Mouse (Mus musculus): Measurements from ENCODE around the gene Ppp4r2. TPM values are rescaled to one million over a fixed set of nuclear protein-coding genes. Genes with fewer than 3 reads are reported as not detected.

Ppp4r2 gene
- polyA plus RNA-seq, 1 experiment from 2014 or later: 26.6 TPM

DNA sequence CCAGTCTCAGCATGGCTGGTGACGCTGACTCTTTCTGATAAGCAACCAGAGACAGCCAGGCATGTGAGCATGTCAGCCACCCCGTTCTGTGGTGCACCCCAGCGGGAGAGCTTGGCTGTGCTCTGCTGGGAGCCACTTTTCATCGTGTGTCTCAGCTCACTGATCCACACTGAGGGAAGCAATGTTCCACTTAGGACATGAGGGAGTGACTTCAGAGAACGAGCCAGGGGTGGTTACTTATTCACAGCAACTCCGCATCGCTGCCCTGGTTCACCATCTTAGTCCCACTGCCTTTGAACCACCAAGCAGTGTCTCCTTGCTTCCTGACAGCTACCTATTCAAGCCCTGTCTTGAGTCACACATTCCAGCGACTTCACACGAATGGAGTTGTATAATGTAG is 53.6 kb downstream of the Ppp4r2 start:
- ATAC-seq (ENCODE audit: low FRiP score): no peak
- WGBS: 84% methylated on average over 9 of the region's 9 CpGs

DNA sequence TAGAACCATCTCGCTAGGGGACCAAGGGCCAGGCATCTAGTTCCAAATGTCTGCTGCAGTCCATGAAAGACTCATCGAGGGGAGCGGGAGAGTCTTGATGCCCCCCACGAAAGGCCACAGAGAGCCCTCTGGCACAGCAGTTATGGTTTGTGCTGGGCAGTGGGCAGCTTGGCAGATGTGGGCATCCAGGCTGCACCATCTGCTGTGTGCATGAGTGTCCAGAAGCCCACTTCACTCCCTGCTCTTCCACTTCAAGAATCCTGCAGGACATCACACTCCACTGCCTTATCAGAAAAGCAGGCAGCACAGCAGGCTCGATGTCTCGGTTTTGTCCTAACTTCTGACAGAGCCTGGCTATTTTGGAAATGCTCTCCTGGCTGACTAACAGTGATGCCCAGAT is 55.9 kb downstream of the Ppp4r2 start:
- Histone ChIP-seq H3K27ac (no peak overlapping the region), H3K9ac (no peak overlapping the region), H3K4me3 (replicated peaks; ENCODE audit: low read length) (no peak overlapping the region), H3K36me3 (replicated peaks; ENCODE audit: control insufficient read depth, insufficient read depth) (no peaks in the 10 kb centered on the region), H3K27me3 (ENCODE audit: control insufficient read depth, insufficient read depth, low read length) (no peaks in the 10 kb centered on the region), H3K9me3 (ENCODE audit: control insufficient read depth, low read length) (no peaks in the 10 kb centered on the region), H3K4me1 (replicated peaks; ENCODE audit: control insufficient read depth, insufficient read depth, low read length) (no peaks in the 10 kb centered on the region), H3K4me2 (replicated peaks) (no peak overlapping the region)
- DNase-seq (ENCODE audit: low spot score): no peak
- ATAC-seq (ENCODE audit: low FRiP score): no peak
- WGBS: 75% methylated on average over 6 of the region's 6 CpGs

More for the DNA sequence above, 53.6 kb downstream of the Ppp4r2 start:
- Histone ChIP-seq H3K4me3 (replicated peaks; ENCODE audit: low read length) (no peak overlapping the region), H3K4me2 (replicated peaks) (no peak overlapping the region), H3K9me3 (ENCODE audit: control insufficient read depth, low read length) (no peaks in the 10 kb centered on the region), H3K36me3 (replicated peaks; ENCODE audit: control insufficient read depth, insufficient read depth) (no peaks in the 10 kb centered on the region), H3K9ac (no peak overlapping the region), H3K27me3 (ENCODE audit: control insufficient read depth, insufficient read depth, low read length) (no peaks in the 10 kb centered on the region), H3K4me1 (replicated peaks; ENCODE audit: control insufficient read depth, insufficient read depth, low read length) (no peaks in the 10 kb centered on the region), H3K27ac (no peak overlapping the region)
- no peak for DNase-seq (ENCODE audit: low spot score)

DNA sequence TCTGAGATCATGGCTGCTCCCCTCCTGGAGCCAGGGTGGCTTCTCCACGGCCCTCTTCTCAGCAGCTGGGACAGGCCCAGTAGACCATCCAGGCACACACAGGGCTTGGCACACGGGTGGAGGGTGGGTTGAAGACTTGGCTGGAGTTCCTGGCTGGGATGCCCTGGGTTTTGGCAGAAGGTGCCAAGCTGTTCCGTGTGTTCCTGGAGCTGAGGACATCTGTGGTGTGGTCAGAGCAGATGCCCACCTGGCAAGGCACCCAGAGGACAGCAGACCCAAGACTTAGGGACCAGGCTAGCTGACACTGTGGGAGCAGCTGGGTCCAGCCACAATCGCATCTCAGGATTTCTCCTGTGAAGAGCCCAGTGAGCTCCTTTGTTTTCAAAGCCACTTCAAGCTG is 59.1 kb downstream of the Ppp4r2 start:
- DNase-seq (ENCODE audit: low spot score) (peak; percentile 29), ATAC-seq (ENCODE audit: low FRiP score) (peak; percentile 83)
- 67% methylated on average over 4 of the region's 4 CpGs for WGBS

DNA sequence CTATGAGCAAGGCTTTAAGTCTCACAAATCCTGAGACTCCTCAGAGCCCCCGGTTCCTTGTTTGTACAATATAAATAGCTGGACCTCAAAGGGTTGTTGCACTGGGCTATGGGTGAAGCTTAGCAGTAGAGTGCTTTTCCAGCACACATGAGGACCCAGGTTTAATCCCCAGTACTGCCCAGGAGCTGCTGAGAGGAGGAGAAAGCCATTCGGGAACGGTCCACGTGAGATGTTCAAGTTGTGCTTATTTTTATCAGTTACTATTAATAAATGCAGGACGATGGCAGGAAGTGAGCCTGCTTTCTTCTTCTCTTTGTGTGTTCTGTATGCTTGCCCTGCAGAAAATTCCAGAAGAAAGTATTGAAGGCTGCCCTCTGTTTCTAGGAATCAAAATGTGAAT is 59.7 kb downstream of the Ppp4r2 start:
- no peak for ATAC-seq (ENCODE audit: low FRiP score)
- Histone ChIP-seq H3K27ac (no peak overlapping the region), H3K36me3 (replicated peaks; ENCODE audit: control insufficient read depth, insufficient read depth) (no peaks in the 10 kb centered on the region), H3K4me3 (replicated peaks; ENCODE audit: low read length) (no peak overlapping the region), H3K9me3 (ENCODE audit: control insufficient read depth, low read length) (no peaks in the 10 kb centered on the region), H3K4me1 (replicated peaks; ENCODE audit: control insufficient read depth, insufficient read depth, low read length) (no peaks in the 10 kb centered on the region), H3K27me3 (ENCODE audit: control insufficient read depth, insufficient read depth, low read length) (no peaks in the 10 kb centered on the region), H3K4me2 (replicated peaks) (no peak overlapping the region), H3K9ac (no peak overlapping the region)
- 88% methylated on average over 5 of the region's 5 CpGs for WGBS
- no peak for DNase-seq (ENCODE audit: low spot score)

More for the DNA sequence above, 59.1 kb downstream of the Ppp4r2 start:
- Histone ChIP-seq H3K9ac (no peak overlapping the region), H3K36me3 (replicated peaks; ENCODE audit: control insufficient read depth, insufficient read depth) (no peaks in the 10 kb centered on the region), H3K27ac (no peak overlapping the region), H3K27me3 (ENCODE audit: control insufficient read depth, insufficient read depth, low read length) (no peaks in the 10 kb centered on the region), H3K9me3 (ENCODE audit: control insufficient read depth, low read length) (no peaks in the 10 kb centered on the region), H3K4me1 (replicated peaks; ENCODE audit: control insufficient read depth, insufficient read depth, low read length) (no peaks in the 10 kb centered on the region), H3K4me3 (replicated peaks; ENCODE audit: low read length) (no peak overlapping the region), H3K4me2 (replicated peaks) (no peak overlapping the region)

DNA sequence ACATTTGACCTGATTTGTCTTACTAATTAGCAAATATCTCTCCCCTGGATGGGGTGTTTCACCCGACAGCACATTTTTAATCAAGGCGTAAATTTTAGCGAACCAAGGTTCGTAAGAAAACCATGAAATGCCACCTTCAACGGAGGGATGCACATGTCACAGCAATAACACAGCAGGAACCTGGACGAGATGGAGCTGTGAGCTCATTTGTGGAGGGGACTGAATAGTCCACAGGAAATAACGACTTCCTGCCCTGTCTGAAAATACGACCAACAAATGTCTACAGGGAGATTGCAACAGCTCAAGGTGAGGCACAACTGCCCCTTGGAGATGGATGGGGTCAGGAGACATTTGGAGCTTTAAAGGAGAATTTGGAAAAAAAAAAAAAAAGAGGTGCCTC is 61.8 kb downstream of the Ppp4r2 start:
- WGBS: 56% methylated on average over 8 of the region's 8 CpGs
- Histone ChIP-seq H3K9ac (no peak overlapping the region), H3K4me2 (replicated peaks) (no peak overlapping the region), H3K27me3 (ENCODE audit: control insufficient read depth, insufficient read depth, low read length) (no peaks in the 10 kb centered on the region), H3K4me1 (replicated peaks; ENCODE audit: control insufficient read depth, insufficient read depth, low read length) (no peaks in the 10 kb centered on the region), H3K36me3 (replicated peaks; ENCODE audit: control insufficient read depth, insufficient read depth) (no peaks in the 10 kb centered on the region), H3K9me3 (ENCODE audit: control insufficient read depth, low read length) (no peaks in the 10 kb centered on the region), H3K27ac (no peak overlapping the region), H3K4me3 (replicated peaks; ENCODE audit: low read length) (no peak overlapping the region)
- DNase-seq (ENCODE audit: low spot score): no peak
- no peak for ATAC-seq (ENCODE audit: low FRiP score)

DNA sequence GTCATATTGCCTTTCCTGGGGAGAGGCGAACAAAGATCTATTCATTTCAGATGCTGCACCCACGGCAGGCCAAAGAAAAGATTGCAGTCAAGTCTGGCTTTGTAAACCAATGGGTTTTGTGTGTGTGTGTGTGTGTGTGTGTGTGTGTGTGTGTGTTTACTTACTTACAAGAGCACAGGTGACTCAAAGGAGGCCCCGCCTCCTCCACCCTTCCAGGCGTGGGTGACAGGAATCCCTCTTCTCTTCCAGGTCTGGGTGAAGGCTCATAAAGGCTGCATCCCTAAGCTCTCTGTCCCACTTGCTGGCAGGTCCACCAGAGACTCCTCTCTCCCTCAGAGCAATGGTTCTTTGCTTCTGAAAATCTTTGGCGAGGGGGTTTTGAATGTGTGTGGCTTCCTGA is 63.5 kb downstream of the Ppp4r2 start:
- Histone ChIP-seq H3K27ac (no peak overlapping the region), H3K4me3 (replicated peaks; ENCODE audit: low read length) (no peak overlapping the region), H3K9ac (no peak overlapping the region), H3K4me2 (replicated peaks) (no peak overlapping the region), H3K27me3 (ENCODE audit: control insufficient read depth, insufficient read depth, low read length) (no peaks in the 10 kb centered on the region), H3K4me1 (replicated peaks; ENCODE audit: control insufficient read depth, insufficient read depth, low read length) (no peaks in the 10 kb centered on the region), H3K36me3 (replicated peaks; ENCODE audit: control insufficient read depth, insufficient read depth) (no peaks in the 10 kb centered on the region), H3K9me3 (ENCODE audit: control insufficient read depth, low read length) (no peaks in the 10 kb centered on the region)
- WGBS: 62% methylated on average over 5 of the region's 5 CpGs
- no peak for DNase-seq (ENCODE audit: low spot score)
- ATAC-seq (ENCODE audit: low FRiP score): no peak

DNA sequence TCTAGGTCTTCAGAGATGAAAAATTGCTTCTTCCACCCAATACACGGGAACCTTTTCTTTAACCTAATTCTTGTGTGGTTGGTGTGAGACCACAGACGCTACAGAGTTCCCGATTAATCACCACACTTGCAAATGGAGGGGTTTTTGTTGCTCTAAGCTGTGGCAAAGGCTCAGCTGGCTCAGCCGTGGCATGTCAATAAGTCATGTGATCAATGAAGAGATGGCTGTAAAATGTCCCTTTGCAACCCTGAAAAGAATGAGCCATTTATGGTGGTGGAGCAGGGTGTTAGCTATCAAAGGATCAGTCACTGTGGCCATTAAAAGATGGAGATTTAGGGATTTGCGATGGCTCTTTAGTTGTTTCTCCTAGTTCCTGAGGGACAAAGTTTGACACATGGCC is 71.0 kb downstream of the Ppp4r2 start:
- no peak for DNase-seq (ENCODE audit: low spot score)

DNA sequence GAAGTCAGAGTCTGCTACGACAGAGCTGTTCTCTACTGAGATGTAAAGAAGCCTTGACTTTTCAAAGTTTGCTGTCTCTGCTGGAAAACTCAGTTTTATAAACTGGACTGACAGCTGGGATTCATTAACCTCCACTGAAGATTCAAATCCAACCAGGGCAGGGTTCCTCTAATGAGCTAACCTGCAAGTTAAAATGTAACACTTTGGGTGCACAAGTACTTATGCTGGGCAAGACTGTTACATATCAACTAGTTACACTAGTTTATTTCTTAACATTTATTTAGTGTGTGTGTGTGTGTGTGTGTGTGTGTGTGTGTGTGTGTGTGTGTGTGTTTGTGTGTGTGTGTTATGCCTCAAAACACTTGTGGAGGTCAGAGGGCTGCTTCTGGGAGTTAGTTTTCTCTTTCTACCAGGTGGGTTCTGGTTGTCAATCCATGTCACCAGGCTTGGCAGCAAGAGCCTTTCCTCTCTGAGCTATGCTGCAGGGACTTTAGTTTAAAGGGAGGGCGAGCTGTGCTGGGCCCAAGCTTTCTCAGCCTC is 76.8 kb downstream of the Ppp4r2 start:
- no peaks in the 10 kb centered on the region for H3K4me1 ChIP-seq (replicated peaks; ENCODE audit: control insufficient read depth, insufficient read depth, low read length)
- H3K9me3 ChIP-seq (ENCODE audit: control insufficient read depth, low read length): no peaks in the 10 kb centered on the region
- ATAC-seq (ENCODE audit: low FRiP score): no peak
- H3K4me2 ChIP-seq (replicated peaks): no peak overlapping the region
- H3K27me3 ChIP-seq (ENCODE audit: control insufficient read depth, insufficient read depth, low read length): no peaks in the 10 kb centered on the region
- WGBS: 57% methylated on average over 2 of the region's 2 CpGs
- no peak overlapping the region for H3K4me3 ChIP-seq (replicated peaks; ENCODE audit: low read length)
- no peak overlapping the region for H3K9ac ChIP-seq
- no peak overlapping the region for H3K27ac ChIP-seq
- H3K36me3 ChIP-seq (replicated peaks; ENCODE audit: control insufficient read depth, insufficient read depth): no peaks in the 10 kb centered on the region
- DNase-seq (ENCODE audit: low spot score): no peak

More for the DNA sequence above, 71.0 kb downstream of the Ppp4r2 start:
- Histone ChIP-seq H3K4me3 (replicated peaks; ENCODE audit: low read length) (no peak overlapping the region), H3K27me3 (ENCODE audit: control insufficient read depth, insufficient read depth, low read length) (no peaks in the 10 kb centered on the region), H3K27ac (no peak overlapping the region), H3K4me2 (replicated peaks) (no peak overlapping the region), H3K36me3 (replicated peaks; ENCODE audit: control insufficient read depth, insufficient read depth) (no peaks in the 10 kb centered on the region), H3K4me1 (replicated peaks; ENCODE audit: control insufficient read depth, insufficient read depth, low read length) (no peaks in the 10 kb centered on the region), H3K9me3 (ENCODE audit: control insufficient read depth, low read length) (no peaks in the 10 kb centered on the region), H3K9ac (no peak overlapping the region)
- no peak for ATAC-seq (ENCODE audit: low FRiP score)
- WGBS: 49% methylated on average over 5 of the region's 5 CpGs
